Mouse (Mus musculus): ENCODE measurements around the gene Cdc34b. TPM values are rescaled to one million over a fixed set of nuclear protein-coding genes. Genes with fewer than 3 reads are reported as not detected.

Cdc34b gene
- total and polyA plus RNA-seq, 3 experiments: 0.27 TPM; not detected in 2

GRCm38 (mm10) chr11:94772363-94773055 is 30.9 kb downstream of the Cdc34b start:
- no peak for ATAC-seq (ENCODE audit: extremely low read depth, insufficient number of reproducible peaks, low FRiP score, poor library complexity, severe bottlenecking)
- TF ChIP-seq GATA1 (IDR thresholded peaks at IDR 0.05; ENCODE audit: borderline replicate concordance, low read length): no peak
- TF ChIP-seq CTCF (IDR thresholded peaks at IDR 0.05; ENCODE audit: low read depth, low read length): no peak
- TF ChIP-seq POLR2AphosphoS5 (IDR thresholded peaks at IDR 0.05; ENCODE audit: insufficient replicate concordance, low read depth, low read length): no peak
- no peak for TF ChIP-seq TAL1 (conservative IDR thresholded peaks at IDR 0.05; ENCODE audit: low read depth, low read length)
- TF ChIP-seq GATA2 (IDR thresholded peaks at IDR 0.05; ENCODE audit: borderline replicate concordance, low read depth, low read length): no peak

GRCm38 (mm10) chr11:94773851-94774250 is 32.3 kb downstream of the Cdc34b start:
- TF ChIP-seq GATA2 (IDR thresholded peaks at IDR 0.05; ENCODE audit: borderline replicate concordance, low read depth, low read length) (no peak), TAL1 (conservative IDR thresholded peaks at IDR 0.05; ENCODE audit: low read depth, low read length) (no peak), CTCF (IDR thresholded peaks at IDR 0.05; ENCODE audit: low read depth, low read length) (peak; percentile 32; the same call in 1 of the 2 replicates), GATA1 (IDR thresholded peaks at IDR 0.05; ENCODE audit: borderline replicate concordance, low read length) (no peak), POLR2AphosphoS5 (IDR thresholded peaks at IDR 0.05; ENCODE audit: insufficient replicate concordance, low read depth, low read length) (no peak)
- H3K27me3 ChIP-seq (ENCODE audit: insufficient read depth, low read length): 0 out of 2 replicates have a peak, but pooled peaks cover 2% of the 10 kb centered on the region
- no peaks in the 10 kb centered on the region for H3K9me3 ChIP-seq (replicated peaks)
- ATAC-seq (ENCODE audit: extremely low read depth, insufficient number of reproducible peaks, low FRiP score, poor library complexity, severe bottlenecking): no peak
- no peaks in the 10 kb centered on the region for H3K4me1 ChIP-seq (ENCODE audit: insufficient read depth, low read depth, low read length)
- DNase-seq (ENCODE audit: low spot score): no peak
- H3K36me3 ChIP-seq (replicated peaks): no peaks in the 10 kb centered on the region
- no peak overlapping the region for H3K4me3 ChIP-seq (ENCODE audit: low read depth, low read length)

More at GRCm38 (mm10) chr11:94772363-94773055, 30.9 kb downstream of the Cdc34b start:
- Histone ChIP-seq H3K4me3 (ENCODE audit: low read depth, low read length) (no peak overlapping the region), H3K9me3 (replicated peaks) (no peaks in the 10 kb centered on the region), H3K36me3 (replicated peaks) (no peaks in the 10 kb centered on the region), H3K27me3 (ENCODE audit: insufficient read depth, low read length) (no peaks in the 10 kb centered on the region), H3K4me1 (ENCODE audit: insufficient read depth, low read depth, low read length) (no peaks in the 10 kb centered on the region)
- no peak for DNase-seq (ENCODE audit: low spot score)

GRCm38 (mm10) chr11:94774887-94775497 is 33.4 kb downstream of the Cdc34b start:
- TF ChIP-seq POLR2AphosphoS5 (IDR thresholded peaks at IDR 0.05; ENCODE audit: insufficient replicate concordance, low read depth, low read length) (no peak), GATA1 (IDR thresholded peaks at IDR 0.05; ENCODE audit: borderline replicate concordance, low read length) (no peak), TAL1 (conservative IDR thresholded peaks at IDR 0.05; ENCODE audit: low read depth, low read length) (no peak), CTCF (IDR thresholded peaks at IDR 0.05; ENCODE audit: low read depth, low read length) (no peak), GATA2 (IDR thresholded peaks at IDR 0.05; ENCODE audit: borderline replicate concordance, low read depth, low read length) (no peak)
- DNase-seq (ENCODE audit: low spot score) (no peak), ATAC-seq (ENCODE audit: extremely low read depth, insufficient number of reproducible peaks, low FRiP score, poor library complexity, severe bottlenecking) (no peak)
- Histone ChIP-seq H3K36me3 (replicated peaks) (no peaks in the 10 kb centered on the region), H3K27me3 (ENCODE audit: insufficient read depth, low read length) (0 out of 2 replicates have a peak, but pooled peaks cover 2% of the 10 kb centered on the region), H3K4me3 (ENCODE audit: low read depth, low read length) (no peak overlapping the region), H3K4me1 (ENCODE audit: insufficient read depth, low read depth, low read length) (no peaks in the 10 kb centered on the region), H3K9me3 (replicated peaks) (no peaks in the 10 kb centered on the region)

GRCm38 (mm10) chr11:94782603-94783002 is 41.0 kb downstream of the Cdc34b start, which contains the start of gene Tmem92:
Gene Tmem92 (minus strand): TSS chr11:94782703.
- H3K9me3 ChIP-seq (replicated peaks): no peaks in the 10 kb centered on the region
- H3K4me3 ChIP-seq (ENCODE audit: low read depth, low read length): no peak within 1 kb of the TSS
- no peaks in the 10 kb centered on the region for H3K36me3 ChIP-seq (replicated peaks)
- no peaks in the 10 kb centered on the region for H3K4me1 ChIP-seq (ENCODE audit: insufficient read depth, low read depth, low read length)
- 0 out of 2 replicates have a peak, but pooled peaks cover 1% of the 10 kb centered on the region for H3K27me3 ChIP-seq (ENCODE audit: insufficient read depth, low read length)
- DNase-seq (ENCODE audit: low spot score) (no peak), ATAC-seq (ENCODE audit: extremely low read depth, insufficient number of reproducible peaks, low FRiP score, poor library complexity, severe bottlenecking) (no peak)
- TF ChIP-seq GATA1 (IDR thresholded peaks at IDR 0.05; ENCODE audit: borderline replicate concordance, low read length) (no peak), POLR2AphosphoS5 (IDR thresholded peaks at IDR 0.05; ENCODE audit: insufficient replicate concordance, low read depth, low read length) (no peak)

- no peaks in the 10 kb centered on the region for H3K9me3 ChIP-seq (replicated peaks)
- no peaks in the 10 kb centered on the region for H3K4me1 ChIP-seq (ENCODE audit: insufficient read depth, low read depth, low read length)
- DNase-seq (ENCODE audit: low spot score) (no peak), ATAC-seq (ENCODE audit: extremely low read depth, insufficient number of reproducible peaks, low FRiP score, poor library complexity, severe bottlenecking) (no peak)
- H3K36me3 ChIP-seq (replicated peaks): no peaks in the 10 kb centered on the region
- TF ChIP-seq CTCF (IDR thresholded peaks at IDR 0.05; ENCODE audit: low read depth, low read length): peak; percentile 38
- TF ChIP-seq GATA1 (IDR thresholded peaks at IDR 0.05; ENCODE audit: borderline replicate concordance, low read length): no peak
- no peak for TF ChIP-seq GATA2 (IDR thresholded peaks at IDR 0.05; ENCODE audit: borderline replicate concordance, low read depth, low read length)
- H3K4me3 ChIP-seq (ENCODE audit: low read depth, low read length): no peak overlapping the region
- no peaks in the 10 kb centered on the region for H3K27me3 ChIP-seq (ENCODE audit: insufficient read depth, low read length)
Measured at GRCm38 (mm10) chr11:94785247-94785646, 43.7 kb downstream of the Cdc34b start.

GRCm38 (mm10) chr11:94791700-94792099 is 50.1 kb downstream of the Cdc34b start:
- DNase-seq (ENCODE audit: low spot score): no peak
- H3K36me3 ChIP-seq (replicated peaks): no peaks in the 10 kb centered on the region
- H3K27me3 ChIP-seq (ENCODE audit: insufficient read depth, low read length): peaks cover 3% of the 10 kb centered on the region; the same call in 1 of the 2 replicates
- no peaks in the 10 kb centered on the region for H3K4me1 ChIP-seq (ENCODE audit: insufficient read depth, low read depth, low read length)
- no peaks in the 10 kb centered on the region for H3K9me3 ChIP-seq (replicated peaks)
- no peak for ATAC-seq (ENCODE audit: extremely low read depth, insufficient number of reproducible peaks, low FRiP score, poor library complexity, severe bottlenecking)
- no peak overlapping the region for H3K4me3 ChIP-seq (ENCODE audit: low read depth, low read length)
- TF ChIP-seq POLR2AphosphoS5 (IDR thresholded peaks at IDR 0.05; ENCODE audit: insufficient replicate concordance, low read depth, low read length): no peak
- TF ChIP-seq TAL1 (conservative IDR thresholded peaks at IDR 0.05; ENCODE audit: low read depth, low read length): no peak
- no peak for TF ChIP-seq GATA1 (IDR thresholded peaks at IDR 0.05; ENCODE audit: borderline replicate concordance, low read length)
- no peak for TF ChIP-seq GATA2 (IDR thresholded peaks at IDR 0.05; ENCODE audit: borderline replicate concordance, low read depth, low read length)
- no peak for TF ChIP-seq CTCF (IDR thresholded peaks at IDR 0.05; ENCODE audit: low read depth, low read length)

Other genes with a start within 250 kb of the Cdc34b start
- not detected in 2 replicates for gene Epn3, start 241.8 kb upstream of the Cdc34b start, total RNA-seq (2014; fragmentation: Nextera tagmentation)
- gene Epn3, start 241.8 kb upstream of the Cdc34b start, total RNA-seq (2017): not detected in 2 replicates
- gene Epn3, start 241.8 kb upstream of the Cdc34b start, polyA plus RNA-seq (2012): not detected in 2 replicates
- gene Mycbpap, start 220.0 kb upstream of the Cdc34b start, total RNA-seq (2014; fragmentation: Nextera tagmentation): not detected in 2 replicates
- 0.06 TPM in 1 of 2 replicates, not detected in the other for gene Mycbpap, start 220.0 kb upstream of the Cdc34b start, total RNA-seq (2017)
- gene Mycbpap, start 220.0 kb upstream of the Cdc34b start, polyA plus RNA-seq (2012): not detected in 2 replicates
- gene Rsad1, start 192.5 kb upstream of the Cdc34b start, total RNA-seq (2014; fragmentation: Nextera tagmentation): 4.8 and 5.3 TPM in 2 replicates
- 3.9 and 4.2 TPM in 2 replicates for gene Rsad1, start 192.5 kb upstream of the Cdc34b start, total RNA-seq (2017)
- 4.4 and 5.6 TPM in 2 replicates for gene Rsad1, start 192.5 kb upstream of the Cdc34b start, polyA plus RNA-seq (2012)
- gene Chad, start 176.7 kb upstream of the Cdc34b start, total RNA-seq (2014; fragmentation: Nextera tagmentation): not detected in 2 replicates
- gene Chad, start 176.7 kb upstream of the Cdc34b start, total RNA-seq (2017): 0.06 and 0.11 TPM in 2 replicates
- gene Chad, start 176.7 kb upstream of the Cdc34b start, polyA plus RNA-seq (2012): not detected in 2 replicates
- gene Acsf2, start 139.9 kb upstream of the Cdc34b start, total RNA-seq (2014; fragmentation: Nextera tagmentation): 1.4 and 1.6 TPM in 2 replicates
- gene Acsf2, start 139.9 kb upstream of the Cdc34b start, total RNA-seq (2017): 0.27 and 0.81 TPM in 2 replicates
- 1.5 and 1.6 TPM in 2 replicates for gene Acsf2, start 139.9 kb upstream of the Cdc34b start, polyA plus RNA-seq (2012)
- 107 and 120 TPM in 2 replicates for gene Lrrc59, start 112.0 kb upstream of the Cdc34b start, total RNA-seq (2014; fragmentation: Nextera tagmentation)
- gene Lrrc59, start 112.0 kb upstream of the Cdc34b start, total RNA-seq (2017): 106 and 117 TPM in 2 replicates
- 146 and 181 TPM in 2 replicates for gene Lrrc59, start 112.0 kb upstream of the Cdc34b start, polyA plus RNA-seq (2012)
- gene Mrpl27, start 88.0 kb upstream of the Cdc34b start, total RNA-seq (2014; fragmentation: Nextera tagmentation): 19.5 and 26.2 TPM in 2 replicates
- gene Mrpl27, start 88.0 kb upstream of the Cdc34b start, total RNA-seq (2017): 54.7 and 70.9 TPM in 2 replicates
- gene Mrpl27, start 88.0 kb upstream of the Cdc34b start, polyA plus RNA-seq (2012): 66.3 and 70.6 TPM in 2 replicates
- gene Eme1, start 87.8 kb upstream of the Cdc34b start, total RNA-seq (2014; fragmentation: Nextera tagmentation): 14.4 and 17.9 TPM in 2 replicates
- gene Eme1, start 87.8 kb upstream of the Cdc34b start, total RNA-seq (2017): 39.0 and 42.0 TPM in 2 replicates
- 25.8 and 29.4 TPM in 2 replicates for gene Eme1, start 87.8 kb upstream of the Cdc34b start, polyA plus RNA-seq (2012)
- 4.5 and 9.9 TPM in 2 replicates for gene Xylt2, start 64.3 kb upstream of the Cdc34b start, total RNA-seq (2014; fragmentation: Nextera tagmentation)
- gene Xylt2, start 64.3 kb upstream of the Cdc34b start, total RNA-seq (2017): 6.6 and 7.0 TPM in 2 replicates
- 14.7 and 16.4 TPM in 2 replicates for gene Xylt2, start 64.3 kb upstream of the Cdc34b start, polyA plus RNA-seq (2012)
- not detected in 2 replicates for gene Gm11541, start 37.3 kb upstream of the Cdc34b start, total RNA-seq (2014; fragmentation: Nextera tagmentation)
- 0.06 and 0.33 TPM in 2 replicates for gene Gm11541, start 37.3 kb upstream of the Cdc34b start, total RNA-seq (2017)
- not detected in 2 replicates for gene Gm11541, start 37.3 kb upstream of the Cdc34b start, polyA plus RNA-seq (2012)
- gene Tmem92, start 40.9 kb downstream of the Cdc34b start, total RNA-seq (2014; fragmentation: Nextera tagmentation): not detected in 2 replicates
- 0.16 TPM in 1 of 2 replicates, not detected in the other for gene Tmem92, start 40.9 kb downstream of the Cdc34b start, total RNA-seq (2017)
- not detected in 2 replicates for gene Tmem92, start 40.9 kb downstream of the Cdc34b start, polyA plus RNA-seq (2012)
- not detected in 2 replicates for gene Col1a1, start 194.4 kb downstream of the Cdc34b start, total RNA-seq (2014; fragmentation: Nextera tagmentation)
- 1.9 TPM in 1 of 2 replicates, not detected in the other for gene Col1a1, start 194.4 kb downstream of the Cdc34b start, total RNA-seq (2017)
- gene Col1a1, start 194.4 kb downstream of the Cdc34b start, polyA plus RNA-seq (2012): 0.01 TPM in 1 of 2 replicates, not detected in the other
- not detected in 2 replicates for gene Hils1, start 225.8 kb downstream of the Cdc34b start, total RNA-seq (2014; fragmentation: Nextera tagmentation)
- gene Hils1, start 225.8 kb downstream of the Cdc34b start, total RNA-seq (2017): not detected in 2 replicates
- gene Hils1, start 225.8 kb downstream of the Cdc34b start, polyA plus RNA-seq (2012): not detected in 2 replicates
- not detected in 2 replicates for gene Sgca, start 234.5 kb downstream of the Cdc34b start, total RNA-seq (2014; fragmentation: Nextera tagmentation)
- 0.06 and 0.87 TPM in 2 replicates for gene Sgca, start 234.5 kb downstream of the Cdc34b start, total RNA-seq (2017)
- gene Sgca, start 234.5 kb downstream of the Cdc34b start, polyA plus RNA-seq (2012): not detected in 2 replicates
- 87.8 and 117 TPM in 2 replicates for gene Ppp1r9b, start 249.3 kb downstream of the Cdc34b start, total RNA-seq (2014; fragmentation: Nextera tagmentation)
- 68.2 and 83.2 TPM in 2 replicates for gene Ppp1r9b, start 249.3 kb downstream of the Cdc34b start, total RNA-seq (2017)
- gene Ppp1r9b, start 249.3 kb downstream of the Cdc34b start, polyA plus RNA-seq (2012): 207 and 233 TPM in 2 replicates

All from G1E (cell line).